Mouse (Mus musculus): ENCODE measurements at regions not wholly inside any gene's neighbourhood (a gene's known extent, or its start where the extent isn't known, plus 50 kb on each side); places are given as distances from the start of the nearest gene placed in this dataset.

- H3K27me3 ChIP-seq (ENCODE audit: control insufficient read depth, insufficient read depth, low read length), result no peaks in the 10 kb centered on the region
- no peak for TF ChIP-seq CTCF (IDR thresholded peaks at IDR 0.05; ENCODE audit: borderline replicate concordance, insufficient read depth, low read depth, low read length)
- TF ChIP-seq POLR2A (IDR thresholded peaks at IDR 0.05; ENCODE audit: borderline replicate concordance, insufficient read depth, low read length), result no peak
- 13% methylated on average over 1 of the region's 1 CpGs for WGBS
- H3K4me3 ChIP-seq (replicated peaks; ENCODE audit: insufficient read depth, low read depth, low read length), result no peak overlapping the region
- H3K27ac ChIP-seq (ENCODE audit: insufficient read depth, low read length), result no peak overlapping the region
- peak in 1 of 2 experiments; percentile 4 for DNase-seq
- H3K4me1 ChIP-seq (ENCODE audit: control insufficient read depth, insufficient read depth, low read length), result no peaks in the 10 kb centered on the region
These were observed 297.8 kb upstream of the Dcbld2 start for GRCm38 (mm10) chr16:58110452-58110851.

GRCm38 (mm10) chr16:58126086-58126485 lies 282.2 kb upstream of the Dcbld2 start:
- no peak overlapping the region for H3K4me3 ChIP-seq (replicated peaks; ENCODE audit: insufficient read depth, low read depth, low read length)
- no peaks in the 10 kb centered on the region for H3K27me3 ChIP-seq (ENCODE audit: control insufficient read depth, insufficient read depth, low read length)
- 58% methylated on average over 1 of the region's 1 CpGs for WGBS
- TF ChIP-seq POLR2A (IDR thresholded peaks at IDR 0.05; ENCODE audit: borderline replicate concordance, insufficient read depth, low read length), result no peak
- TF ChIP-seq CTCF (IDR thresholded peaks at IDR 0.05; ENCODE audit: borderline replicate concordance, insufficient read depth, low read depth, low read length), result no peak
- no peaks in the 10 kb centered on the region for H3K4me1 ChIP-seq (ENCODE audit: control insufficient read depth, insufficient read depth, low read length)
- no peak for DNase-seq
- no peak overlapping the region for H3K27ac ChIP-seq (ENCODE audit: insufficient read depth, low read length)

GRCm38 (mm10) chr16:58136144-58136905 lies 271.9 kb upstream of the Dcbld2 start:
- H3K4me1 ChIP-seq (ENCODE audit: control insufficient read depth, insufficient read depth, low read length), result 0 out of 2 replicates have a peak, but pooled peaks cover 2% of the 10 kb centered on the region
- peak overlapping the region; percentile 17 for H3K4me3 ChIP-seq (replicated peaks; ENCODE audit: insufficient read depth, low read depth, low read length)
- no peaks in the 10 kb centered on the region for H3K27me3 ChIP-seq (ENCODE audit: control insufficient read depth, insufficient read depth, low read length)
- DNase-seq, result peak; percentile 6 to 7
- 10% methylated on average over 12 of the region's 12 CpGs for WGBS
- no peak overlapping the region for H3K27ac ChIP-seq (ENCODE audit: insufficient read depth, low read length)
- no peak for TF ChIP-seq CTCF (IDR thresholded peaks at IDR 0.05; ENCODE audit: borderline replicate concordance, insufficient read depth, low read depth, low read length)
- TF ChIP-seq POLR2A (IDR thresholded peaks at IDR 0.05; ENCODE audit: borderline replicate concordance, insufficient read depth, low read length), result no peak

- no peak for DNase-seq
- TF ChIP-seq CTCF (IDR thresholded peaks at IDR 0.05; ENCODE audit: borderline replicate concordance, insufficient read depth, low read depth, low read length), result no peak
- no peak for TF ChIP-seq POLR2A (IDR thresholded peaks at IDR 0.05; ENCODE audit: borderline replicate concordance, insufficient read depth, low read length)
- H3K27ac ChIP-seq (ENCODE audit: insufficient read depth, low read length), result no peak overlapping the region
- peak overlapping the region; percentile 17 for H3K4me3 ChIP-seq (replicated peaks; ENCODE audit: insufficient read depth, low read depth, low read length)
- H3K27me3 ChIP-seq (ENCODE audit: control insufficient read depth, insufficient read depth, low read length), result no peaks in the 10 kb centered on the region
- 0 out of 2 replicates have a peak, but pooled peaks cover 2% of the 10 kb centered on the region for H3K4me1 ChIP-seq (ENCODE audit: control insufficient read depth, insufficient read depth, low read length)
- 47% methylated on average over 7 of the region's 7 CpGs for WGBS
These were observed 271.3 kb upstream of the Dcbld2 start for GRCm38 (mm10) chr16:58136979-58137378.

- WGBS, result 91% methylated on average over 4 of the region's 4 CpGs
These were observed 270.4 kb upstream of the Dcbld2 start for GRCm38 (mm10) chr16:58137728-58138279.

GRCm38 (mm10) chr16:58146479-58146878 lies 261.8 kb upstream of the Dcbld2 start:
- Histone ChIP-seq H3K27ac (ENCODE audit: insufficient read depth, low read length) (no peak overlapping the region), H3K4me1 (ENCODE audit: control insufficient read depth, insufficient read depth, low read length) (no peaks in the 10 kb centered on the region), H3K4me3 (replicated peaks; ENCODE audit: insufficient read depth, low read depth, low read length) (no peak overlapping the region), H3K27me3 (ENCODE audit: control insufficient read depth, insufficient read depth, low read length) (no peaks in the 10 kb centered on the region)
- WGBS, result 27% methylated on average over 6 of the region's 6 CpGs
- no peak for TF ChIP-seq POLR2A (IDR thresholded peaks at IDR 0.05; ENCODE audit: borderline replicate concordance, insufficient read depth, low read length)
- TF ChIP-seq CTCF (IDR thresholded peaks at IDR 0.05; ENCODE audit: borderline replicate concordance, insufficient read depth, low read depth, low read length), result no peak
- no peak for DNase-seq

More at GRCm38 (mm10) chr16:58137728-58138279, 270.4 kb upstream of the Dcbld2 start:
- DNase-seq, result no peak
- Histone ChIP-seq H3K27me3 (ENCODE audit: control insufficient read depth, insufficient read depth, low read length) (no peaks in the 10 kb centered on the region), H3K27ac (ENCODE audit: insufficient read depth, low read length) (no peak overlapping the region), H3K4me1 (ENCODE audit: control insufficient read depth, insufficient read depth, low read length) (0 out of 2 replicates have a peak, but pooled peaks cover 2% of the 10 kb centered on the region), H3K4me3 (replicated peaks; ENCODE audit: insufficient read depth, low read depth, low read length) (no peak overlapping the region)
- TF ChIP-seq CTCF (IDR thresholded peaks at IDR 0.05; ENCODE audit: borderline replicate concordance, insufficient read depth, low read depth, low read length) (no peak), POLR2A (IDR thresholded peaks at IDR 0.05; ENCODE audit: borderline replicate concordance, insufficient read depth, low read length) (no peak)

- TF ChIP-seq POLR2A (IDR thresholded peaks at IDR 0.05; ENCODE audit: borderline replicate concordance, insufficient read depth, low read length) (no peak), CTCF (IDR thresholded peaks at IDR 0.05; ENCODE audit: borderline replicate concordance, insufficient read depth, low read depth, low read length) (no peak)
- Histone ChIP-seq H3K27me3 (ENCODE audit: control insufficient read depth, insufficient read depth, low read length) (no peaks in the 10 kb centered on the region), H3K4me1 (ENCODE audit: control insufficient read depth, insufficient read depth, low read length) (no peaks in the 10 kb centered on the region), H3K4me3 (replicated peaks; ENCODE audit: insufficient read depth, low read depth, low read length) (no peak overlapping the region), H3K27ac (ENCODE audit: insufficient read depth, low read length) (no peak overlapping the region)
- 62% methylated on average over 4 of the region's 4 CpGs for WGBS
- no peak for DNase-seq
These were observed 252.7 kb upstream of the Dcbld2 start for GRCm38 (mm10) chr16:58155538-58155937.
